Mouse (Mus musculus) MN1 (cell line): ENCODE measurements around the gene Fgfr2.
A peak's percentile ranks its signal among the peaks of the same experiment; 100 is the strongest.

Source experiments
- DNase-seq: peaks from one replicate; pipeline ENCODE4 v3.0.0-alpha.2; 2016; ENCODE audit warnings: low spot score

The Fgfr2 gene

DNA sequence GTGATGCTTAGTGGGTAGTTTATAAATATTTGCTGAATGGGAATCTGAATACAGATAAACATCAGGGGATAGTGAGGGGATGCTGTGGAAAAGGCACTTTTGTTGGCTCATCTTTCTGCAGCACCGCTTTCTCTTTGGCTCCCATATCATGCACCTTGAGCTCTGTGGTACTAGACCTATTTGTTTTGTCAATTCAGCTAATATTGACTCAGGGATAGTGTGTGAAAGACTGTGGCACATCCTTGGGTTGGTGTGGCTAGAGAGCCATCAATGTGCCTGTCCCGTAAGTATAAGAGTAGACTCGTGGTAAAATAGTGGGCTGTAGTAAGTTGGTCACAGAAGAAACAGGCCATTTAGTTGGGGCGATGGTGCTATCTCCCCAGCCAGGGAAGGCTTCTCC, 2335.6 kb downstream of the Fgfr2 start:
- no peak for DNase-seq

DNA sequence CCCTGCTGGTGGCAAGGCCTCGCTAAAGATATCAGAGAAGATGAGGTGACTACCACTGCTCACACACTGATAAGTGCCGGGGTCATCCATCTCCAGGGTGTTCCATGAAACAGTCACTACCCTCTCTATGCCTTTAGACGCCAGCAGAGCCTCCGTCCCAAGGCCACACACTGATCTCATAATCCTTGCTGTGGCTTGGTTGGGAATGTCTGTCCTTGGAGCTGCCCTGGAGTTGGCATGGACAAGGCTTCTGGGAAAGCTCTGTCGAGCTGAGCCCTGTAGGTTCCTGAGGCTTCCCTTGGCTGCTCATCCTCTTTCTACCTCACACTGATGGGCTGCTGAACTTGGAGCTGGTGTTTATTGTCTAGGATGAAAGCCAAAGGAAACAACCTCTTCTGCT, 2336.4 kb downstream of the Fgfr2 start:
- DNase-seq, result no peak

DNA sequence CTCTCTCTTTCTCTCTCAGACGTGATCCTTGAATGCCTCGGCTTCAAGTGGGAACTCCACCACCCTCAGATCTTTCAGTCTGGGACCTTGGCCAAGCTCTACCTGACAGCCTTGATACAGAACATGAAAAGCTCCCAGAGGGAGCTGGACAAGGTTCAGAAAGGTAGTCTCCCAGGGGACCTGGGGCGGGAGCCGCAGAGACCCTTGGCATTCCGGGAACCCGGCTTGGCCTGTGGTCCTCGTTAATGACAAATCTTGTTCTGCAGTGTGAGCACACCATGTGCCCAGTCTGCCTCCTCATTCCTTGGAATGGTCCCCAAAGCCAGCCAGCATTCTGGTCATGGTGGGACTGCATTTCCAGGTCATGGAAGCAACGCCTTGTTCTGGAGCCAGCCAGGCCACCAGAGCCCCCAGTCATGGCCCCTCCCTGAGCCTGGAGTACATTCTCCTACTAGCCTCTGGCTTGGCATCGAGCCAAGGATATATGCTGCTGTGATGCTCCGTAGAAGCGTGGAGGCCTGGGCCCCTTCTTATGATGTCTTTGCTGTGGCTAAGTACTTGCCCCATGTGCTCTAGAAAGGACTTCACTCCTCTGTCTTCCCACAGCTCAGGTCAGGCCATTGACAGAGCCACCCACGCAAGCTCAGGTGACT, 2337.1 kb downstream of the Fgfr2 start:
- DNase-seq, result peak; percentile 32

DNA sequence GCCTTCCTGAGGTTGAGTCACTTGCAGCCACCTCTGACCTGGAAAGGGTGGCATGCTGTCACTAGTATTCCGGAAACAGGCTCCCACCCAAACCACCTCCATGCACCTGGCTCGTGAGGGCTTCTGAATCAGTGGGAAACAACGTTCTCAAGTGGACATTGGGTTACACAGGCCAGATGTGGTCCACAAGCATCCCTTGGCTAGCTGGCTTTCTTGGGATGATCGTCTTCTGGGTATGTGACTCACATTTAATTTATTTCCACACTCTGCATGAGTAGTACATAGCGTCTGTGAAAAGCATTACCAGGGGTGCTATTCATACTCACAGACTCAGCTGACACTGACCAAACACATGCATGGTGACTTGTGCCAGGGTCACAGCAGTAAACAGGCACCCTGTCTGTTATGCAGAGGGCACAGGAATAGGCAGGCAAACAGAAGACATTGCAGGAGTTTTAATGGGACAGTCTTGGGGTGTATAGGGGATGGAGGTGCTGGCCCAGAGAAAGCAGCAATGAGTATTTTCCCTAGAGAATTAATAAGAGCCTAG, 2340.6 kb downstream of the Fgfr2 start:
- DNase-seq, result no peak

DNA sequence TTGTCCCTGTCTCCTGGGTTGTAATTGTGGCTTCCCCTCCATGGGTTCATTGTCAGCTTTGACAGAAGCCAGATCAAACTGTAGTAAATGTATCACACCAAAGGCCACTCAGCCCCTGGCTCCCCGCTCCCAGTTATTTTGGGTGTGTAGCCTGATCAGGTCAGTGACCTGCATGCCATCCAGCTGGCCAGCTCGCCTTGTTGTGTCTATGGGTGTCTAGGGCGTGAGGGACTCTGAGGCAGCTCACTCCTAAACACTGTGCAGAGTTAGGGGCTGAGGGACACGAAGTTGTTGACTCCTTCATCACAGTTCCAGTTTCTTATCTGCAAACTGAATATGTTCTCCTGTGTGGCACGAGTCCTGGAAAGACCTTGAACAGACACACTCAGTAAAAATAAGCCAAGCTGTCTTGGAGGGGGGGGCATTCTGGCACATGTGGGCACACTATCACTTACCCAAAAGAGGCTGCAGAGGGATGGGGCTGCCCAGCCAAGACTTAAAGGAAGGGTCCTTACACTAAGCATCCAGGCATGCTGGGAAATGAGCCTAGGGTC, 2342.2 kb downstream of the Fgfr2 start:
- no peak for DNase-seq

DNA sequence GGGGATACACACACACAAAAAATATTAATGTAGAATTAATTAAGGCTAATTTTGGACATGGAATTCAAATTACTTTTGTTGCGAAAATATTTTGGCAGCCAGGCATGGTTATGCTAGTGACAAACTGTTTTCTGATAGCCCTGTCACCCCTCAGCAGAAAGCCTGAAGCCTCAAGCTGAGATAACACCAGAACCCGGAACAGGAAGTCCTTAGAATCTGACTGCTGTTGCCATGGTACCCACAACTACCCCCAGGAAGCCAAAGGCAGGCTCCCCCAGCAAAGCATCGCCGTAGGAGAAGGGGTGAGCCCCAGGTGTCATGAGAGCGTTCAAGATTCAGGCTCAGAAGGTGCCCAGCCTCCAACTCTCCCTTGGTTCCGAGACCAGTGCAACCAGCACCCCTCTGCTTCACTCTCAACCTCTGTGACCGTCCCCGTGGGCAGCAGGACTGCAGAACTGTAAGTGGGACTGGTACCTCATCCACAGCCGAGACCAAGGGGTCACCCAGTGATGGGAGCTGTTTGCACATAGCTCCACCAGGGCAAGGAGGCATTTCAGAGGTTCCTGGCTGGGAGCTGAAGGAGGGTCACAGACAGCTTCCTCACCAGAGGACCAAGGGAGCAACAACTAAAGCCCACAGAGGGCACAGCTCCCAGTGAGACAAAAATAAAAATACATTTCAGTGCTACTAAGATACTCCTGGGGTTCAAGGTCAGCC, 2349.1 kb downstream of the Fgfr2 start, which contains the start of gene Btbd16:
Btbd16 (plus strand) TSS at position 156 of the 717 bp plus-strand sequence.
- no peak for DNase-seq

DNA sequence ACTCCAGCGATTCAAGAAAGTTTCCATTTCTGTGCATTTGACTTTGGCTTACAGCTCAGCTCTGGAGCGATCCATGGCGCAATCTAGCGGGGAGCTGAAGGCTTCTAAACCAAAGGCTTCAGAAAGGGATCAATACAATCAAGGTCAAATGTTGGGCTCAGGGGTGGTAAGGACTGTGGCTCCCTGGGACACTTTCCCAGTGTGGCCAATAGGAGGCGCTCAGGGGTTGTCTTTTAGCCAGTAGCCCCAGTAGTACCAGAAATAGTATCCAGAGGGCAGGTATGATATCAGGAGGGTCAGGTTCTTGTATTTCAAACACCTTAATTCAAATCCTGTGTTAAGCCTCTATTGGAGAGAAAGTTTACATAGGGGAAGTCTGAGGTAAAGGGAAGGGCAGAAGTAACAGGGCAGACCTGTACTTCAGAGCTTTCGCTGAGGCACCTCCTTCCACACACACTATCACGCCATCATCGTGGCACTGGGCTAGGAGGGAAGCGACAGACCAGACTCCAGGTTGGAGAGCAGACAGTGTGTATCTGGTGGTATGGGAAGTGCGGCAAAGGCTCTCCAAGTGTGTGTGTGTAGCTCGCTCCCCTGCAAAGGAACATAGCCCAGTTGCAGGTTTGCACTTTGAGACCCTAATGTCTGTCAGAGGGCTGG, 2349.8 kb downstream of the Fgfr2 start:
- DNase-seq, result peak; percentile 49

DNA sequence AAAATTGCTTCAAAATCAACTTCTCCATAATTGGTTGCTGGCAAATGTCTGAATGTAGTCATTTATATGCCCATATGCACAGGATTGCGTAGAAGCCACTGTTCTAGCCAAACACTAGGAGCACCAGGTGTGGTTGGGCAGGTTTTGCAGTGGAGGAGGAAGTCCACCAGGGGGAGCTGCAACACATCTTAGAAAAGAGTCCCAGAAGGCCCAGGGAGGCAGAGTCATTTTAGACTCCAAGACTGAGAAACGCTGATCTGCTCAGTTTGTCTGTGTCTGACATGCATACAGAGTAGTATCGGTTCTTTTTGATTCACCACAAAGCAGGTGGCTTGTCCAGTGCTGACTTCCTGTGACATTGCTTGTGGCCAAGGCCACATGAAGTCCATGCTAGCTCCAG, 2352.4 kb downstream of the Fgfr2 start:
- peak; percentile 86 for DNase-seq

DNA sequence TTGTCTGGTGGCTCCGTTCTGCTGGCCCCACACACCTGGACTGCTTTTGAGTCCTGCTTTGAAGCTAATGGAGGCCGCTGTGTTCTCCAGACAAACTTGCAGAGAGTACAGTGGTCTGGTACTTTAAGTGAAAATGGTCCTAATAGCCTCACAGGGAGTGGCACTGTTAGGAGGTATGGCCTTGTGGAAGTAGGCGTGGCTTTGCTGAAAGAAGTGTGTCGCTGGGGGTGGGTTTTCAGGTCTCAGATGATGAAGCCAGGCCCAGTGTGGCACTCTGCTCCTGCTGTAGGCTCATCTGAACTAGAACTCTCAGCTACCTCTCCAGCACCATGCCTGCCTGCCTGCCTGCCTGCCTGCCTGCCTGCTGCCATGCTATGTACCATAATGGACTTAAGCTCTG, 2355.0 kb downstream of the Fgfr2 start:
- DNase-seq, result no peak

DNA sequence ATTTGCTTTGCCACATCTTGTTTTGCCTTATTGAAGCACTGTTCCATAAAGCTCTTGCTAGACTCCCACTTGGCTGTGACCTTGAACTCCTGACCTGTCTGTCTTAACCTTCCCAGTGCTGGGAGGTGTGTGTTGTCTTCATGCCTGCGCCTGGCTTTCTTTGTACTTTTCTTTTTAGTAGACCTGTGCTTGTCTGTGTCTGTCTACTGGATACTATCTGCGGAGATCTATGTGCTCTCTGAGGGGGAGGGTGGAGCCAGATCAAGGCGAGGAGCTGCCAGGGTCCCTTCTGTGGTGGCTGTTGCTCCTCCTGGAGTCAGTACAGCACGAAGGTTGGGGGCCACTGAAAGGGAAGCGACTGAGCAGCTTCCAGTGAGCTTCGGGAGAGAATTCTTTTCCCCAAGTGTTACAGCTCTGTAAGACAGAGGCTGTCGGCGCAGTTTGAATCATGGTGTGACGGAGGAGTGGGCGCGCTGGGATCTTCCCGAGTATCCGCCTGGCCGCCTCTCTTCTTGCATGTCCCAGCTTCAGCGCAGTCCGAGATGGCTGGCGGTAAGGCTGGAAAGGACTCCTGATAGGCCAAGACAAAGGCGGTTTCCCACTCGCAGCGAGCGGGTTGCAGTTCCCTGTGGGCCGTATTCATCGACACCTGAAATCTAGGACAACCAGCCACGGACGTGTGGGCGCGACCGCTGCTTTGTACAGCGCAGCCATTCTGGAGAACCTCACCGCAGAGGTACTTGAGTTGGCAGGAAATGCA, 2356.6 kb downstream of the Fgfr2 start:
- DNase-seq, result no peak

DNA sequence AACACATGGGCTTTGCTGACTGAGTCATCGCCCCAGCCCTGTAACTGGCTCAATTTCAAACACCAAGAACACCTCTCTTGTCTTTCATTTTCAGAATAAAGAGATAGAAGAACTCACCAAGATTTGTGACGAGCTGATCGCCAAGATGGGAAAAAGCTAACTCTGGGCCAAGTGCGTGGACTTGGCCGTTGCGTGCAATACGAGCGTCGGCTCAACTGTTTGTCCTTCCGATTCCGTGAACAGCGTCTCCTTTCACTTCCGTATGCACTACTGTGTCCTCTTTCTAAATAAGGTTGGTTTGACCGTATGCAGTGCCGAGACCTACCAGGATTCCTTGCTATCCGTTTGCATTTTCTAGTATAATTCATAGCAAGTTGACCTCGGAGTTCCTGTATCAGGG, 2359.0 kb downstream of the Fgfr2 start:
- DNase-seq, result no peak

DNA sequence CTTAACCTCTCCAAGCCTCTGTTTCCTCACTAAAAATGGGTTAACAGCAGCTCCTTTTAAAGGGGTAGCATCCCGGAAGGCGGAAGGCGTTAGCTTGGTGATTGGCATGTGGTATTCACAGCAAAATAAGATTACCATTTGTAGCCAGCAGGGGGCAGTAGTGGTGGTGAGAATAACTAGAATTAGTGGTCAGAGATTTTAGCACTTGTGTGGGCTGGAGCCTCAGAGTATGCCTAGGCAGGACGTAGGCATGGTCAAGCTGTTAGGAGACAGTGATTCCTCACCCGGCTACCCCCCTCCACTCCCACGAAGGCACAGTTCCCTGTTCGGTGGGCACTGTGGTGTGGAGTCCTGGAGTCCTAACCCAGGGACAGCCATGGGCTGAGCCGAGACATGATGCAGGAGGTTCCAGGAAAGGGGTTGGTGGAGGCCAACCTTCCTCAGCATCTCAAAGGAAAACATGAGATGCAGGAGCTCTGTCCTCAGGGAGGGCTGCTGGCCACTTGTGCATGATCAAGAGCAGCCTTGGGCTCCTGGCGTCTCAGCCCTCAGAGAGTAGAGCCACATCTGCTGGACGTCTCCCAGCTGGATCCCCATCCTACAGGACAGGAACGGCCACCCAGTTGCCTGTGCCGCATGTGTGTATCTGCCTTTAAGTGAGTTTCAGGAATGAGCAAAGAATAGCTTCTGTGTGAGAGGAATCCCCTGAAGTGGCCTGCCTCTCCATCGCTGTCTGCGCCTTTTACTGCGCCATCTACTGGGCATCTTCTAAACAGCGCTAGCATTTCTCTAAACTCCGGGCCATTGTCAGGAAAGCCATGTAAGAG, 2360.9 kb downstream of the Fgfr2 start:
- DNase-seq, result peak; percentile 76

DNA sequence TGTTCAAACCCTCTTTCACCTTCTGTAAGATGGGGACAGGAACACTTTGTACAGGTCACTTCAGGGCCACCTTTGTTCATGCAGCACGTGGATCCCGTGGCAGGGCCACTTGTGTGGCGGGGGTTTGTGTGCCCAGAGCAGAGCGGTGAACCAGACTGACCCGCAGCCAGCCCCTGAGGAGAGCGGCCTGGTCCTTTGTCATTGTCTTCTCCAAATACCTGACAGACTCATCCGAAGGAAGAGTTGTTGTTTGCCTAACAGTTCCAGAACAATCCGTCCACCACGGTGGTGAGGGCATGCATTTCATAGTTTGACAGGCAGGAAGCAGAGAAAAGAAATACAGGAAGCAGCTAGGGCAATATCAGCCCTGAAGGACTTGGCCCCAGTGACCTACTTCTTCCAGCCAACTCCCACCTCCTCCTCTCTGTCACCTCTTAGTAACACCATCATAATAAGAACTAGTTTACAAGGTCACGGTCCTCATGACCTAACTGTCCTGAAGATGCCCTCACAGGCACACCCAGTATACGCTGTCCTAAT, 2365.8 kb downstream of the Fgfr2 start:
- no peak for DNase-seq

DNA sequence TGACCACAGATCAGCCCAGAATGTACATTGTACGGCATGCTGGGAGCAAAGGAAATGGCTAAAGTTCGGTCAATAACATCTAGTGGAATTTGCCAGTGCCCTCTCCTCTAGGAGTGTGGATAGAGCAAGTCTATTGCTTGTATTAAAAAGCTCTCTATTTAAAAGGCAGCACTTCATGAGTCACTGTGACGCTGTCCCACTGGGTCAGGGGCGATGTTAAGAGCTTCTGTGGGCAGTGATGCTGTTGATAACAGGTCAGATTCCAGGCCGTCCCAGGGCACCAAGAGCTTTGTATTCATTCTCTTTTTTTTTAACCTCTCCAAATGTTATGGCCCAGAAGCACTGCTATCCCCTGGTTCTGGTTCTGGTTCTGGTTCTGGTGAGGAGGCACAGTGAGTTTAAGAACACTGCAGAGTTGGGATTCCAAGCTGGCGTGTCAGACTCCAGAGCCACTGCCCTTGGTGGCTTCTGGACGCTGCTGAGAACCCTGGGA, 2366.8 kb downstream of the Fgfr2 start:
- DNase-seq, result no peak

DNA sequence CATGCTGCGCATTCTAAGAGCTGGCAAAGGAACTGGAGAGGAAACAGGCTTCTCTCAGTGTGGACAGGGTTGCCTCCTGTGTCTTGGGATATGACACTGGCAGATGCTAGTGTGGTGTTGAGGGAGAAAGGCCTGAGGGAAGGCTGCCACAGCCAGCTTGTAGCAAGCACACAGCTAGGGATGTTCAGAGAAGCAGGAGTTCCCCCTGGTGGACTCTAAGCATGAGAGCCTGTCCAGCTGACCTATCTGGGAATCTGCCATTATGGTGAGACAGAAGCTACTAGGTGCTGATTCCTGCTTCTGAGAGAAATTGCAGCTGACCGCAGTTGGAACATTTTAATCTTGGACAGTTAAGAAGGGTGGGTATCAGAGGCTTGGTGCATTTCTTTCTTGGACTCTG, 2368.4 kb downstream of the Fgfr2 start:
- DNase-seq, result peak; percentile 82

DNA sequence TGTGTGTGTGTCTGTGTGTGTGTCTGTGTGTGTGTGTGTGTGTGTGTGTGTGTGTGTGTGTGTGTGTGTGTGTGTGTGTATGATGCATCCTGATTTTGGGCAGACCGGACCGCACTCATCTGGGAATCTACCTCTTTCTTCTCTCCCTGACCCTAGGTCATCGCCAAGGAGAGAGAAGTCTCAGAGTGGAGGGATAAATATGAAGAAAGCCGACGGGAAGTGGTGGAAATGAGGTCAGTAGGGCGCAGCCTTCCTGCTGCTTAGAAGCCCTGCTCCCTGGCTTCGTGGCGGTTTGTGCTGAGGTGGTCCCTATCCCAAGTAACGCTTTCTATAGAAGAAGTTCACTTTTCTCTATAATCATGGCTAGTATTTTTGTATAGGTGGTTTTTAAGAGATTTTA, 2371.5 kb downstream of the Fgfr2 start:
- DNase-seq, result no peak

DNA sequence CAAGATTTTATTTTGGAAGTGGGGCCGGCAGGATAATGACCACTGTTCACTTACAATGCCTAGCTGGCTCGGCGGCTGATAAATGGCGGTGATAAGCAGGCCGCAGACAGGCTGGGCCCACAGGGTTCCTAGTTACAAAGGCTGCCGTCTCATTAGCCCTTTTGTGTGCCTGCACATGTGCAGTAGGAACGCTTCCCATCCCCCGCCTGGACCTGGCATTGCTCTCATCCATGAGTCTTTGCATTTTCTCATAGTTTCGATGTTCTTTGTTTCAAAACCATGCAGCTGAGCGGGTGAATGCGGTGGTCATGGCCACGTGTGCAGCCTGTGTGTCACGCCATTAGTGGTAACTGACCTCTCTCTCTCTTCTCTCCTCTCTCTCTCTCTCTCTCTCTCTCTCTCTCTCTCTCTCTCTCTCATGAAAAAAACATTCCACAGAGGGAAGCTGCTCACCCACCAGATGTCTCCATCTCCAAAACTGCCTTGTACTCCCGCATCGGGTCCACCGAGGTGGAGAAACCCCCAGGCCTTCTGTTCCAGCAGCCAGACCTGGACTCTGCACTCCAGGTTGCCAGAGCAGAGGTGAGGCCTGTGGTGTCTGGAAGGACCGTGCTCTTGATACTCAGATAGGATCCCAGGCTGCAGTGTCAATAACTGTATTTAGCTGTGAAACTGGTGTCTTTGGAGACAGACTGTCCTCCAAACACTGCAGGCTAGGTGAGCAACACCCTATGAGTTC, 2372.2 kb downstream of the Fgfr2 start:
- DNase-seq, result peak; percentile 76

DNA sequence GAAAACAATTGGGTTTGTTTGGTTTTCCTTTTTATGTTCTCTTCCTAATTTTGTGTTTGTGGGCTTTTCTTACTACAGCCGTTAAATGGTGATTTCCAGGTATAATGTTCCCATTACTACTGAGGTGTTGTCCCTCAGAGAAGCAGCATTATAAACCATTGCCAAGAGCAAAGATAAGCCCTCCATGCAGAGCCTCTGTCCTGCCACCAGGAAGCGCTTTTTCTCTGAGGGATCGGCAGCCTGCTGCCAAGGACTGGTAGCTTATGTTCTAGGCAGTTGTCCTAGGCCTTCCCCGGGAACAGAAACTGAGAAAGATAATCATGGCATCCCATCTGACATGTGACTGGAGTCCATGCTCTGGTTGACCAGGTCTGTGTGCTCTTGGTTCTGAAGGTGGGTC, 2374.0 kb downstream of the Fgfr2 start:
- DNase-seq, result no peak

DNA sequence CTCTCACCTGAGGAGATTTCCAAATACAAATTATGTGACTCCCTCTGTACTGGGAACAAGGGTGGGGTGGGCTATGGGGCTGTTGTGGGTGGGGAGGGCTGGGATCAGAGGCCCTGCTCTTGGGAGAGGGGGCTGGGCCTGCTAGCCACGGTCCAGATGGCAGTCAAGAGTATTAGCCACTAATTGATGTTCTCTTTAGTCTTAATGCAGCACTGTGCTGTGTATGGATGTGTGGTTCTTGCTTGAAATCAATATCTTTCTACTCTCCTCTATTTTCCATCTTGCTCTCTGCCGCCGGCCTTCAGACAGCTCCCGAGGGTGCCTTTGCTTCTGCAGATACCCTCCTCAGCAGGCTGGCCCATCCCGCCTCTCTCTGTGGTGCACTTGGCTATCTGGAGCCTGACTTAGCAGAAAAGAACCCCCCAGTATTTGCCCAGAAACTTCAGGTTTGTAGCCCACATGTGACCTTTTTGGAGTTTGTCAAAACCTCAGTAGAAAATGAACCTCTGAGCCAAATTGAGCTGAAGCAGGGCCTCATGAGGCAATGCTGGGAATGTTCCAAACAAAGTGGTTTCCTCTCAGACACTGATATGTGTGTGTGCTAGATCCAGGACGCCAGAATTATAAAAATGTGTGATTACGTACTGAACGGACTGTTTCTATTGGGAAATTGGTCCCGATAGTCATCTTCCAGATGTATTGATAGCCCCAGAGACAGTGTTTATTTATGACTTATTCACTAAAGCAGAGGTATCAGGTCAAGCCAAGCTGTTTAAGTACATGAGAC, 2379.7 kb downstream of the Fgfr2 start:
- no peak for DNase-seq
